Mouse (Mus musculus) right cerebral cortex, postnatal 25 days (tissue): ENCODE results near the gene Ccdc28b.

Experiments
- DNase-seq: peaks from one replicate; pipeline ENCODE4 v3.0.0; 2022

Ccdc28b gene

GRCm38 (mm10) chr4:129622803-129623535 is 778 bp downstream of the Ccdc28b start:
- DNase-seq: no peak

DNA sequence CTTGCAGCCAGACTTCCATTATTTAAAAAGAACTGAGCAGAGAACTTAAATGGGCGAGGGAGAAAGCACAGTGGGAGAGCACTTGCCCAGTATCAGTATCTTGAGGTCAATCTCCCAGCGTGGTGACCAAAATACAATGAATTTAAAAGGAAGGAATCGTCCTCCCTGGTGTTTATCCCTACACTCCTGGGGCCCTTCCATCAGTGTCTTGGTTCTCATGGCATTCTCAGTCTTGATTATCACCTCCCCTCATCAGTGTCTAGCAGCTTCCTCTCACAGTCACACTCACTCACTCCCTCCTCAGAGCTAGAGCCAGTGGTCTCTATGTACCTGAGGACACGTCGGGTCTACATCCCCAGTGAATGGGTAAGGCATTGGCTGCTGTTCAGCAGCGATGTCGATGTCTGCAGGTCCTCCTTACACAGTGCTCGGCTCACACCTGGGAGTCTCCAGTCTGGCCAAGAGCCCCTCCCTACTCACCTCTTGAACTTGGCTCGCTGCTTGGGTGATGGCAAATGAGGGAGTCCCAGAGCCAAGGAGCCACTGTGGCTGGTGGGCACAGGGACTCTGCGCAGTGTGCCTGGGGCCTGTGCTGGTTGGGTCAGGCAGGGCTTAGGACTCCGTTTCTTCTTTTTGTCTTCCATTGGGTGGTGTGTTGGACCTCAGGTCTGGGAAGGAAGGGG is 1.5 kb downstream of the Ccdc28b start:
- DNase-seq: no peak

- no peak for DNase-seq
Measured at GRCm38 (mm10) chr4:129621283-129621841, 2.4 kb downstream of the Ccdc28b start.

GRCm38 (mm10) chr4:129620419-129621282 is 3.1 kb downstream of the Ccdc28b start:
- no peak for DNase-seq

- peak; percentile 96 for DNase-seq
Measured at GRCm38 (mm10) chr4:129618786-129619691, 4.7 kb downstream of the Ccdc28b start, which contains the start of gene Iqcc. Iqcc (minus strand) TSS chr4:129619099.

GRCm38 (mm10) chr4:129618031-129618430 is 5.7 kb downstream of the Ccdc28b start:
- no peak for DNase-seq

GRCm38 (mm10) chr4:129617121-129617641 is 6.6 kb downstream of the Ccdc28b start:
- no peak for DNase-seq

DNA sequence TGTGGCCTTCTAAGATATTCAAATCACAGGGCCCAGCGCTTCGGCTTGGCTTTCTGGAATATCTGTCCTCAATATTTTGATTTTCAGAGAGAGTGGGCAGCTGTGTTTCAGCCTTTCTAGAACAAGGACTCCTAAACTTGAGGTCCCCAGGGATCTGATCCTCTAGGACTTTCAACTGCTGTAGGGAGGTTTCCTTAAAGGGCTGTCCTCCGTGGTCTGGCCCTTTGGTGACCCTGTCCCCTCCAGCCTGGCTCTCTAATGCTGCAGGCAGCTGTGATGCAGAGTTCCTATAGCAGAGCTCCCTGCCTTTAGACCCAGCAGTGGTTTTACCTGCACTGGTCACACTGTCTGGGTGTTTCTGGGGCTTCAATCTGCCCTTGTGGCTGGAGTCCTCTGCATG is 7.1 kb downstream of the Ccdc28b start:
- no peak for DNase-seq

- DNase-seq: no peak
Measured at GRCm38 (mm10) chr4:129615801-129616290, 7.9 kb downstream of the Ccdc28b start.

- no peak for DNase-seq
Measured at GRCm38 (mm10) chr4:129614093-129614492, 9.7 kb downstream of the Ccdc28b start, which contains the start of gene Dcdc2b. Dcdc2b (minus strand) TSS chr4:129614257.

DNA sequence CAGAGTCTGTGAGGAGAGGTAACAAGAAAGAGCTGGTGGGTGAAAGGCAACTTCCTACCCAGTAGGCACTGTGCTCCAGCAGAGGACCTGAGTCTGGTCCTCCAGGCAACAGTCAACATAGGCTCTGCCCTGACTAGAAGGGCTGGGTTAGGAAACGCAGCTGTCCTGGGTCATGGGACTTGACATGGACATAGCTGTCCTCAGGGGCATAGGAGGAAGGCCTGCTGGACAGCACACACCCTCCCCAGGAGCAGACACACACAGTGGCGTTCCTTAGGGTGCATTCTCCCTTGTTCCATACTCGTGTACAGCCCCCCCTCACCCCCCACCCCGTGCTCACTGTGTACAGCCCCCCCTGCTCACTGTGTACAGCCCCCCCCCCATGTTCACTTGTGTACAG is 13.3 kb downstream of the Ccdc28b start:
- no peak for DNase-seq

- no peak for DNase-seq
Measured at GRCm38 (mm10) chr4:129610026-129610425, 13.7 kb downstream of the Ccdc28b start.

DNA sequence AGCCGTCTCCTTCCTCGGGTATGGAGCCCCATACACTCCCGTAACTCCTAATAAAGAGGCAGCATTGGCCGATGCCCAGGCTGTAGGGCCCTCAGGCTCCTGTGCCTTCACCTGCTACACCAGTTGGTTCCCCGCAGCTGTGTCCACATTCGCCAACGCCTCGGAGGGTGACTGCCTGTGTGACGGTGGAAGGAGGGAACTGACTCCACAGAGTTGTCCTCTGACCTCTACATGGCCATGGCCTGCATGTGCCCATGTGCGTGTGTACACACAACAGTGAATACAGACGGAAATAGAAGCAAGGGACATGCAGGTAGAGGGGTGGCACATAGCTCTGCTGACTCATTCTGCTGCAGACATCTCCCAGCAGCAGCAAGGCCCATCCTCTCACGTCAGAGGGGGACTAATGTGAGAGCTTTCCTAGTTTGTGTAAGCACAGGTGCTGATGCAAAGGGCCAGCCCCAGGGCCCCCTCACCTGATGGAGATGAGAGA is 14.6 kb downstream of the Ccdc28b start:
- DNase-seq: no peak

DNA sequence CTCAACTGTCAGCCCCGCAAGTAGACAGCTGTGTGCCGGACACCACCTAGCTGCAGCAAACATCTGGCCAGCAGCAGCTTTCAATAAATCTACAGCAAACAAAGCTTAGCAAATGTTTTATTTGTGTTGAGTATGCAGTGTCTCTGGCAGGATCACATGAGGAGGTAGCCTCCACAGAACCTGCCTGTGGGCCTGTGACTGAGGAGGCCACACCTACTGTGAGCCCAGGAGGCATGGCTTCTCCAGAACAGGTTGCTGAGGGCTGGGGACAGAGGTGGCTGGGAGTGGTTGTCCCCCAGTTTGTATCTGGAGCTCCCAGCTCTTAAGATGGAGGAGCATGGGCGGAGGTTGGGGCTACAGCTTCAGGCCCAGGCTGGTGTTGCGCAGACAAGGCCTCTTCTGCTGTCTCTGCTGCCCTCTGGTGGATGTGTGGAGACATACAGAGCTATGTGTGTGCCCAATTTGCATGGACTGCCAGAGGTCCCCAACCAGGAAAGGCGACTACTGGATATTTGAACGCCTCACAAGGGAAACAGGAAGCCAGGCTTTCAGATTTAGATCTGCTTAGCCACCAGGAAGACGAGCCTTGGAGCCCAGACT is 15.2 kb downstream of the Ccdc28b start:
- peak; percentile 78 for DNase-seq

DNA sequence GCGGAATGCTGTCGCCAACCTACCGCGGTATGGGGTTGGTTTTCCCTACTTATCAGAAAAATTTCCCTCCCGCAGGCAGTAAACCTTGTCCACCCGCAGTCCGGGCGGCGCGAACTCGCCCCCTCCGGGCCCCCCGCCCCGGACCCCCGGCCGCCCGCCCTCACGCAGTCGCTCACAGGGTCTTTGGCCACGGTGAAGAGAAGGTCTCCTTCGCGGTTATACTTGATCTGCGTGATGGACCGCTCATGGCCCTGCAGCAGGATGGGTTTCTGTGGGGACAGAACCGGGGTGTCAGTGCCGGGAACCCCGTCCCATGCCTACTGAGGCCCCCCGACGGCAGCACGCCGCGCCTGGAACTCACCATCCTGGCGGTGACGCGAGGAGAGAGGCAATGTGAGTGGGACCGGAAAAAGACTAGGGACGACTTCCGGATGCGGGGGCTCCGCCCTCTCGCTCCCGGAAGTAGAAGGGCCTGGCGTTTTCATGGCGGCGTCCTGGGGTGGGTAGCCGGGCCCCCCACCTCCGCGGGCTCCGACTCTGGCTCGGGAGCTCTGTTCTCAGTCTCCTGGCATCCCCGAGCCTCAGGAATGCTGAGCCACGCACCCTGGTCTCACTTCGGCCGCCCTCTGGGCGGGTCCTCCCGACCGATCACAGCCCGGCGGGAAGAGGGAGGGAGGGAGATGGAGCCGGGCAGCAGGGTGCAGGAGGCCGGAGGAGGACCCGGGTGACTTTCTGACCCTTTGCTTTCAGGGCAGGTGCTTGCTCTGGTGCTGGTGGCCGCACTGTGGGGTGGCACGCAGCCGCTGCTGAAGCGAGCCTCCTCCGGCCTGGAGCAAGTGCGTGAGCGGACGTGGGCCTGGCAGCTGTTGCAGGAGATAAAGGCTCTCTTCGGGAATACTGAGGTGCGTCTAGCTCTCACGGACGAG is 23.3 kb downstream of the Ccdc28b start, which contains the start of the genes Eif3i and Tmem234:
Gene Eif3i (minus strand): TSS at position 416 of the 926 bp plus-strand sequence.
Gene Tmem234 (plus strand): TSS at position 436 of the 926 bp plus-strand sequence.
- DNase-seq: peak; percentile 84

- DNase-seq: no peak
Measured at GRCm38 (mm10) chr4:129588865-129589264, 34.9 kb downstream of the Ccdc28b start.

DNA sequence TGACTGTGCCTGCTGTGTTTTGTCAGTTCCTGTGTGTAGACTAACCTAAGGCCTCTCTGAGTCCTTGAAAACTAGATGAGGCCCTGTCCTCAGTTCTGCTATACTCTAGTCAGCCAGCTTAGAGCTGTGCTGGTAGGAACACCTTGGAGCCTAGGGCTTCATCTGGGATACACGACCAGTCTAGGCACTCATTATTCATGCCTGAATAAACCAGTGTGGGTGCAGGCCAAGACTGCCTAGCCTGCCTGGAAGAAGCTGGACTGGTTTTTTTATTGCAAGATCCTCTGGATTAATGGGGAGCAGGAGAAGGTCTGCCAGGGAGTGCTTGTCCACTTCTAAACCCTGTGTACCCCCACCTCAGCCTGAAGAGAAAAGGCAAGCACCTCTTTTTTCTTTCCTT is 36.8 kb downstream of the Ccdc28b start:
- DNase-seq: no peak

- DNase-seq: no peak
Measured at GRCm38 (mm10) chr4:129585773-129586172, 38.0 kb downstream of the Ccdc28b start.

DNA sequence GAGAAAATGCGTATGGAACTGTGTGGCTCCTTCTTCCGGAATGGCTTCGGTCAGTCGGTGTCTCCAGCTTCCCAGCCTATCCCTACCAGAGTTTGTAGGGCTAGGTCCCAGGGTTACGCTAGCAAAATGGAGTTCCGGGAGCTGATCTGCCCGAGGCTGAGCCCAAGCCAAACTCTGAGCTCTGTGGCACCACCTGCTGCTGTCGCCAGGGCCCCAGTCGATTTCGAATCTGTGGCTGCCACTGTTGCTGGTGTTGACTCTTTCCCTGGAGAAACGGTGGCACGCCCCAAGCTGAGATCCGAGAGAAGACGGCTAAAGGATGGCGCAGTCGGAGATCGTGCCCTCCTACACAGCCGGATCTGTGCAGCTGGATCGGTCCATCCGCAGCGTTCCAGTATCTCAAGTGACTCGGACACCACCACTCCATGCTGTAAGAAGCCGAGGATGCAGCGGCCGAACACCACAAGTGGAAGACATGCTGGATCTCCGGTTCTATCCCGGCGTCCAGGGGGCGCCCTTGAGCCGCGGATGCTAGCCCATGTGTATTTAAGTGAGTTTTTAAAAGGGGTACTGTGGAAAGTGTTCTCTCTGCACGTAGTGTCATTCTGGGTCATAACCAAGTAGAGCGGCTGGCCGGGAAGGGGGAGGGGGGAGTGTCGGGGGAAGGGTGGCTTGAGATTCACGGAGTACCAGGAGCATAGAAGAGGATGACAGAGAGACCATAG is 38.7 kb downstream of the Ccdc28b start:
- peak; percentile 78 for DNase-seq
